Mouse (Mus musculus) Muller cell, postnatal 12 days (primary cell): ENCODE results near the gene Zfp652.
A peak's percentile ranks its signal among the peaks of the same experiment; 100 is the strongest.
"Not testable (repeated sequence)": the region's sequence is repeated elsewhere in the genome, so short reads cannot be mapped to it uniquely, and the experiment has no call there.

ENCODE experiments used
- DNase-seq: peaks from one replicate; pipeline ENCODE4 v3.0.0-alpha.2; 2015; ENCODE audit errors: inconsistent ontology term

Gene Zfp652

GRCm38 (mm10) chr11:95853684-95854083, 141.2 kb downstream of the Zfp652 start:
- DNase-seq = peak; percentile 48

- DNase-seq = no peak
Measured at GRCm38 (mm10) chr11:95857306-95857705, 144.8 kb downstream of the Zfp652 start.

- DNase-seq = no peak
Measured at GRCm38 (mm10) chr11:95857716-95858527, 145.4 kb downstream of the Zfp652 start.

- DNase-seq = peak; percentile 100
Measured at GRCm38 (mm10) chr11:95858528-95859467, 146.3 kb downstream of the Zfp652 start.

- peak; percentile 86 for DNase-seq
Measured at GRCm38 (mm10) chr11:95859468-95859855, 147.0 kb downstream of the Zfp652 start.

GRCm38 (mm10) chr11:95860071-95860490, 147.6 kb downstream of the Zfp652 start:
- no peak for DNase-seq

GRCm38 (mm10) chr11:95861397-95861796, 148.9 kb downstream of the Zfp652 start:
- no peak for DNase-seq

- DNase-seq = no peak
Measured at GRCm38 (mm10) chr11:95869442-95869841, 157.0 kb downstream of the Zfp652 start.

GRCm38 (mm10) chr11:95869918-95870470, 157.5 kb downstream of the Zfp652 start:
- DNase-seq = no peak

- peak; percentile 1 for DNase-seq
Measured at GRCm38 (mm10) chr11:95875804-95876203, 163.3 kb downstream of the Zfp652 start.

- peak; percentile 19 for DNase-seq
Measured at GRCm38 (mm10) chr11:95876296-95876695, 163.8 kb downstream of the Zfp652 start.

GRCm38 (mm10) chr11:95879861-95880260, 167.4 kb downstream of the Zfp652 start:
- DNase-seq = not testable (repeated sequence)
